Mouse (Mus musculus) urinary bladder, postnatal 36 days (tissue): Measurements from ENCODE around the gene Cyp2d11.

Experiments used
- DNase-seq, 2 experiments: peaks; one replicate each; pipeline ENCODE4 v3.0.0; 2022; ENCODE audit warnings: low spot score in 2 of 2, mixed read lengths in 1 of 2

Gene Cyp2d11

DNA sequence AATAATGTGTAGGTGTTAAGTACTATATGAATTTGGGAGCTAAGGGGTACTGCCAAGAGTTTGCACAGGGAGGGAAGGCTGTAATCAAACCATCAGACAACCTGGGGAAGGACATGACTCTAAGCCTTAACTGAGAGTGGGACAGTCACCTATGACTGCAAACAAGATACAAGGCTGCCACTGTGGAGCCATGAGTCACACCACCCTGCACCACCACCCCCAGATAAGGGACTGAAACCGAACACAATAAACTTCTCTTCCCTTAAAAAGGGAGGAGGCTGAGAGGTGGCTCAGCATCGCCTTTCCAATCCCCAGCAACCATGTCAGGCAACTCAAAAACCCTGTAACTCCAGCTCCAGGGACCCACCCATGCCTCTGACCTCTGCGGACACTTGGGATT lies 42.3 kb downstream of the Cyp2d11 start:
- no peak for DNase-seq

DNA sequence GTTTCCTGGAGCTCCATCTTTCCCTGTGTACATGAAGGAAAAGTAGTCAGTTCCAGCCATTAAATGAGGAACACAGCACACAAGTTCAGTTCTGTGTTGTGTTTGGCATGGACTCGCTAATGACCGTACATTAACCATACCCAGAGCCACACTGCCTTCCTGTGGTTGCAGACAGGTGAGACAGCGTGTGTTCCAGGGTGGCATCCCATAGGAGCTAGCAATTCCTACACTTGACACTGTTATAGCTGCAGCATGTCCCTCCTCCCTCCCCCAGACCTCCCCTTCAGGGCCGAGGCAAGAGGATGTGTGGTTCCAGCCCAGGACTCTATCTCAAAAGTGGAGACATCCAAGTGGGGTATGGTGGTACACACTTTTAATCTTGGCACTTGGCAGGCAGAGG lies 43.5 kb downstream of the Cyp2d11 start:
- no peak for DNase-seq

DNA sequence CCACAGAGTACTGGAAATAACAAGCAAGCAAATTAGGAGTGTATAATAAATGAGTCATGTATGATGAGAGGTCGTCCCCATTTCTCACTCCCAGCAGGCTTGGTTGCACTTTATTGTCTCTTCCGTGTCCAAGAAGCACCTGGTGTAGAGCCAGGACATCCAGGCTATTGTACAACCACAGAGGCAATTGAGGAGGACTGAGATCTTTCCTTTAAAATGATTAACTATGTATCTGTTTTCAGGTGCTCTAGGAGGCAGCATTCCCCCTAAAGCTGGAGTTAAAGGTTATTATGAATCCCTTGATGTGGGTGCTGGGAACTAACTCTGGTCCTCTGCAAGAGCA lies 44.9 kb downstream of the Cyp2d11 start:
- DNase-seq, result no peak

DNA sequence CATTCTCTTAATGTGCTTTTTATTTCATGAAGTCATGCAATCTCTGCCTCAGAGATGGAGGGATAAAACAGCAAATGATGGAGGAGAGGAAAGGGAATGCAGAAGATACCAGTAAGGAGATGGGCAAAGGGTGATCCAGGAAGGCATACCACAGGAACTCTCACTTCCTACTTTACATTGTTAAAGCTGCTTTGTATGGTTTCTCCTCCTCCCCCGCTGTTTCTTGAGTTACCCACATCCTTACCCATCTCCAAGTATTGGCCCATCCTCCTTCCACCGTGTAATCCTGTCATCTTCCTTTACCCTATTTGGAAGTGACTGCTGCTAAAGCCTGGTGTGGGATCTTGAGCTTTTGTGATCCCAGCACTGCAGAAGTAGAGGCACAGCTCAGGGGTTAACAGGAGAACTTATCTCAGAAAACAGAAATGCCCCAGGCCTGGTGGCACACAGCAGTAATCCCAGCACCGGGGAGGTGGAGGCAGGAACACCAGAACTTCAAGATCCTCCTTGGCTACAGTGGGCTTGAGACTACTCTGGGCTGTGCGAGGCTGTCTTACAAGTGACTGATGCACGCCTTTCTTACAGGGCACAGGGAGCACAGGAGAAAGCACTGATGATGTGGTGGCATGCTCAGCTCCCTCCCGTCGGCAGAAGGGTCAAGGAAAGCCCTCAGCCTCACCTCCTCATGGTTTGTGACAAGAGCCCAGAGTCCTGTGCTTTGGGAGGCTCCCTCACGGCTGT lies 45.4 kb downstream of the Cyp2d11 start:
- no peak for DNase-seq

DNA sequence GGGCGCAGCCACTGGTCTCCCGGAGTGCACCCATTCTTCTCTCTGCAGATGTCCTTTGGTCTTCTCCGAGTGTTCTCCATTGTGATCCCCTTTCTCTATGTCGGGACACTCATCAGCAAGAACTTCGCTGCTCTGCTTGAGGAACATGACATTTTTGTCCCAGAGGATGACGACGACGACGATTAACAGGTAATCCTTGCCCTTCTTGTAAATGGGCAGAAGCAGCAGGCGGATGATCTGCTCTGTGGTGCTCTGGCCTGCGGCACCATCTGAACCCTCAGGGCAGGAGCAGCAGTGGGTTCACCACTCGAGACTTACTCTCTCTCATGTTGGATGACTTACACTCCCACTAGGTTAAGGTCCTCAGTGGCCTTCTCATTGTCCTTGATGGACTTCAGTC lies 46.0 kb downstream of the Cyp2d11 start:
- no peak for DNase-seq

DNA sequence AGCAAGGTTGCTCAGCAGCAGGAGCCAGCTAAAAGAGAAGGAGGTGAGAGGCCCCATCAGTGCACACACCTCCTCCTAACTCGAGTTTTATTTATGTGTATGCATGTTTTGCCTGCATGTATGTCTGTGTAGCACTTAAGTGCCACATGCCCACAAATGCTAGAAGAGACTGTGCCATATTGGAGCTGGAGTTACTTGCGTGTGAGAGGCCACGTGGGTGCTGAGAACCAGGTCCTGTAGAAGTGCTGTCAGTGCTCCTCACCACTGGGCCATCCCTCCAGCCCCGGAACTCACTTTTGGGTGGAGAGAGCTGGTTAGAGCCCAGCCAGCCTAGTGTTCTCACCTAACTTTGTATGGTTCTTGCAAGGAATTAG lies 46.5 kb downstream of the Cyp2d11 start:
- DNase-seq, result no peak

DNA sequence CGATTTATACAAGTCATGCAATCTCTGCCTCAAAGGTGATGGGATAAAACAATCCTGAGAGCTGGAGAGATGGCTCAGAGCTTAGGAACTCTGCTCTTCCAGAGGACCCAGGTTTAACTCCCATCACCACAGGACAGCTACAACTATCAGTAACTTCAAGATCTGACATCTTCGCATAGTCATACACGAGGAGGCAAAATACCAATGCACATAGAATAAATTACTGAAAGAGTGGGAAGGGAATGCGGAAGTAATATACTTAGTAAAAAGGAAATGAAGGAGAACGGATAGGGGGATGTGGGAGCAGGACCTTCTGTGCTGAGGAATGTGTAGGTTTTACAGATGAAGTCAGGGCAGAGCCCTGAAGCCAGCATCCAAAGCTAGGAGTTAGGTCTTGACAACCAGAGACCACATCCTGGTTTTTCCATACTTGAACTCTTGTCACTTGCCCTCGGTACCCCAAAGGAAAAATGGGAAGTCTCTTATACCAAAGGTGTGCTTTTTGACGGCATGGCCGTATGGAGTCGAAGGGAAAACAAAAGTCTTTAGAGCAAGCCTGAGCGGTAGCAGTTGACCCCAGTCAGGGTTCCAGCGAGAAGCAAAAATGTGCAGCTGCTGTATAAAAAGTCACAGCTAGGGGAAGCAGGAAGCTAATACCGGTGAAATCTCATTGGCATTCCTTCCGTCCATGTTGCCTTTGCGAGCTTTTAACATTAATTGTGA lies 47.1 kb downstream of the Cyp2d11 start:
- no peak for DNase-seq

DNA sequence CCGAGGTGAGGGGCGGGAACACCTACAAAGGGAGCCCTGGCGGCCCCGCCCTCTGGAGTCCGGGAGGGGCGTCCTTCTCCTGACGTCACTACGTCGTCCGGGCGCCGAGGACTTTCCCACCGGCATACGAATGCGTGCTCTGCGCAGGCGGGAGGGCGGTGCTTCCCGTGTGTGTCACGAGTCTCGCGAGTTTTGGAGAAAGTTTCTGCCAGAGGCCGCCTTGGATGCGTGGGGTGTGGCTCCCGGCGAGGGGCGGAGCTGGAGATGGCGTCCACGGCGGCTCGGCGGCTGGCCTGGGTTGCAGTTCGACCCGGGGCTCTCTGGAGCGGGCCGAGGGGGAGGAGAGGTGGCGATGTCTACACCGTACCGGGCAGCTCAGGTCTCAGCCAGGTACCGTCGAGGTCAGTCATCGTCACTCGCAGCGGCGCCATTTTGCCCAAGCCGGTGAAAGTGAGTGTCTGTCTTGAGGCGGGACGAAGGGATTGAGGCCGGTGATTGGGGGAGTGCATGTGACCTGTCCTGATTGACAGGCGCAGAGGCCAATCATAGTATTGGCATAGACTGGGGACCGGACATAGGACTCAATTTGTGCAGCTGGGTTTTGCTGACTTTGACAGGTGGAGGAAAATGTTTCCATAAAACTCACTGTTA lies 47.9 kb downstream of the Cyp2d11 start:
- DNase-seq, result peak; percentile 95 to 98

DNA sequence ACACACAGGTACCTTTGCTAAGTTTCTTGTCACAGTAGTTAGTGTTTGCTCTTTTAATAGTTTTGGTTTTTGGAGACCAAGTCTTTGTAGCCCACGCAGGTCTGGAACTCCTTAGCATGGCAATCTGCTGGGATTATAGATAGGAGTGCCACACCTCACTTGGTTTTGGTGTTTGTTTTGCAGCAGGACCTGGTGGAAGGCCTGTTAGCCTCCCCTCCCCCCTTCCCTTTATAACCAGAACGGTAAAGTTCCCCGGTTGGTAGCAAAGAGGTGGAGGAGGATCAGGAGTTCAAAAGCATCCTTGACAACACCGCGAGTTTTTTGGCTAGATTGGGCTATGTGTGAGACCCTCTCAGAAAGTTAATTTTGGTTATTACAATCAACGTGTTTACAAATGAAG lies 48.9 kb downstream of the Cyp2d11 start:
- DNase-seq, result no peak

DNA sequence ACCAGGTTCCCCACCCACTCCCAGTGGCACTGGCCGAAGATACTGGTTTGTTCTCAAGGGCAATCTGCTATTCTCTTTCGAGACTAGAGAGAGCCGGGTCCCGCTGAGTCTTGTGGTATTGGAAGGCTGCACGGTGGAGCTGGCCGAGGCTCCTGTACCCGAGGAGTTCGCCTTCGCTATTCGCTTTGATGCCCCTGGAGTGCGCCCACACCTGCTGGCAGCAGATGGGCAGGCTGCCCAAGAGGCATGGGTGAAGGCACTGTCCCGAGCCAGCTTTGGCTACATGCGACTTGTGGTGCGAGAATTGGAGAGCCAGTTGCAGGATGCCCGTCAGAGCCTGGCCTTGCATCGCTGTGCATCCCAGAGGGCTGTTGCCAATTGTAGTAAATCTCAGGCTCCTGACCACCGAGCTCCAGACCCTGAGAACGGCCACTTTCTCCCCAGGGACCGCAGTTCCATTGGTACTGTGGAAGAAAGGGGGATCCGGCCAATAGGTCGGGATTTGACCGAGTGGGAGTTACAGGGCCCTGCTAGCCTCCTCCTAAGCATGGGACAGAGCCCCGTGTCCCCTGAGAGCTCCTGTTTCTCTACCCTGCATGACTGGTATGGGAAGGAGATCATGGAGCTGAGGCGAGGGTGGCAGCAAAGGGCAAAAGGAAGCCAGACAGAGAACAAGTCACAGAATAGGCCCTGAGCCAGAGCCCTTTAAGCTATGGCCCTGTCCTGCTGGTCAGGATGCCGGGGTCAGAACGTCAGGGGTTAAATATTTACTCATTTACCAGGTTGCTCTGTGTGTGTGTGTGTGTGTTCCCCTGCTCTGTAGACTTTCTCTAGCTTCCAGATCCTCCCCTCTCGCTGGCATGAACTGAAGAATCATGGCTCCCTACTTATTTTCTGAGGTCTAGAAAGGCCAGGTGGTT lies 50.2 kb downstream of the Cyp2d11 start:
- DNase-seq, result no peak

DNA sequence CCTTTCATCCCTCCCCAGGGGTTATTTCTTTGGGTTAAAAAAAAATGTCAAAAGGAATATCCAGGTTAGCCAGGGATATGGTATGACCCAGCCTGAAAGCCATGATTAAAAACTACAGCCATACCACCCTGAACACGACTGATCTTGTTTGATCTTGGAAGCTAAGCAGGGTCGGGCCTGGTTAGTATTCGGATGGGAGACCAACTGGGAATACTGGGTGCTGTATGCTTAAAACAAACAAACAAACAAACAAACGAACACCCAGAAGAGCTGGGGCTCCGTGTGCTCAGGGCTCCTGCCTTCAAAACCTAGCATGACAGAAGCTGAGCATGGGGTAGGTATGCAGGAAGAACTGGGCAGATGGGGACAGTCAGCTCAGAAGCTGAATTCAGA lies 51.3 kb downstream of the Cyp2d11 start:
- no peak for DNase-seq

DNA sequence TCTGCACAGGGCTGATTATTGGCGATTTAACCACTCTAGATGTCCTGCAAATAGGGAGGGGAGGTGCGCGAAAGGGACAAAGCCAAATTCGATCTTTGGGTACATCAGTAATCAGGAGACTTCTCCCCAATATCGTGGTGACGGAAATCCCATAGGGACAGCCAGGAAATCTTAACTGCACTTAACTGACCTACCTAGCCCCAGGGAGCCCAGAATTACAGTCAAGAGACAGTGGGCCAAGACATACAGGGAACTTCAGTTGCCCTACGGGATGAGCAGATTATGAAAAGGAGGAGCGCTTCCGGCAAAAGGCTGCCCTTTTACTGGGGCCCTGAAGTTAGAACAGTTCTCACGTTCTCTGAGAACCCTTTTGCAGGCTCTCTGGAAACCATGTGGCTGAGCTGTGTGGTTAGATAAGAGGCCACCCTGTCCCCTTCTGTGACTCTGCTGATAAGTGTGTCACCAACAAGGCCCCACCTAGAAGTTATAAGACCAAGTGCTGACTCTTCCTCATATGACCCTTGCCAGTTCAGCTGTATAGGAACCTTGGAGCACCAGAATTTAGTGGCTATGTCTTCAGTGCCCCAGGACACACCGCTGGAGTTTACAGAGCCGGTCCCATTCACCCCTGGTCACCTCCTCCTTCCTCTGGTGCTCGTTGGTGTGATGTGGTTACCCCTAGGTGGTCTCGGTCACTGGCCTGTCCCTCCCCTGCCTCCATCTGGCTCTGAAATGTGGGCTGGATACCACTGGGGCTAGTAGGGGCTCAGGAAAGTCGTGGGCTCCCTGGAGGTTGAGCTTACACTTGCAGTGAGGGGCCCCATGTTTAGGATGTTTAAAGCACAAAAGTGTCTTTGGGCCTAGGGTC lies 51.9 kb downstream of the Cyp2d11 start:
- DNase-seq, result no peak

DNA sequence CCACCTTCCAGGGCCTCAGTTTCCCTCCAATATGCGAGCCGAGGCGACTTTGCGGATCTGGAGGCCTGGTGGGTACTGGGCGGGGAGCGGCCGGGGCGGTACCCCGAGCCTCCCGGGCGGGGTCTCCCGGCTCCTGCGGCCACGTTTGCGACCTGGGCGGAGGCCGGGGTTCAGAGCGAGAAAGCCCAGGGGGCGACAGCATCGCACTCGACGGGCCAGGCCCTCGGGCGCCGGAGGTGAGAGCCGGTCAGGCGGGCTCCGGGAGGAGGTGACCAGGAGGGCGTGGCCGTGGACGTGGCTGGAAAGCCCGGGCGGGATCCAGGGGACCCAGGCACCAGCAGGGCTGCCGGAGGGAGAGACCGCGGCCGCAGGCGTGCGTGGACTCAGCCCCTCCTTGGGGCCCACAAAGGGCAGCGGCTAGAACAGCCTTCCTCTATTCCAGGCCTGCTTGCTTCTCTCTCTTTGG lies 52.8 kb downstream of the Cyp2d11 start:
- DNase-seq, result peak; percentile 35 to 61

DNA sequence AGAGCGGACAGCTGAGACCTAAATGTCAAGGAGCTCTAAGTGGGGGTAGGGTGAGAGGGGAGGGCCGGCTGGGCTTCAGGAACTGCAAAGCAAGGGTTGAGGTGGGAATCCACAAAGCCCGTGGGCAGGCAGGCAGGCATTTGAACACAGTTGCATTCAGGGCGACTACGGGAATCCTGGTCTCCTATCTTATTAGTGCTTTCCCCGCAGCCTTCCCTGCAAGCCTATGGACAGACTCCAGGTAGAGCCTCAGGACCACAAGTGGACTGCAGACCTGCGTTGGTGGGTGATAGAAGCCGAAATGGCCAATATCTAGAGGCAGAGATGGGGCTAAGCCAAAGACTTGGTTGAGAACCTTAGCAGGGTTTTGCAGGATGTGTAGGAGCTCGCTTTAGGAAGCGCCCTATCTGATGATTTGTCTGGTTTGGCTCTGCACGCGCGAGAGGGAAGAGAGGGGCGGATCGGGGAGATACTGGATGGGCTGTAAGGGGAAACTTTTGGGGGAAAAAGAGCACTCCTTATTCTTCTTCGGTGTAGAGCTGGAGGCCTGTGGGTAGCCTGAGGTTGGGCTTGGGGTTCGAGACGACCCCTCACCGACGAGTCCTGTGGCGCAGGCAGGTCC lies 53.3 kb downstream of the Cyp2d11 start:
- no peak for DNase-seq

DNA sequence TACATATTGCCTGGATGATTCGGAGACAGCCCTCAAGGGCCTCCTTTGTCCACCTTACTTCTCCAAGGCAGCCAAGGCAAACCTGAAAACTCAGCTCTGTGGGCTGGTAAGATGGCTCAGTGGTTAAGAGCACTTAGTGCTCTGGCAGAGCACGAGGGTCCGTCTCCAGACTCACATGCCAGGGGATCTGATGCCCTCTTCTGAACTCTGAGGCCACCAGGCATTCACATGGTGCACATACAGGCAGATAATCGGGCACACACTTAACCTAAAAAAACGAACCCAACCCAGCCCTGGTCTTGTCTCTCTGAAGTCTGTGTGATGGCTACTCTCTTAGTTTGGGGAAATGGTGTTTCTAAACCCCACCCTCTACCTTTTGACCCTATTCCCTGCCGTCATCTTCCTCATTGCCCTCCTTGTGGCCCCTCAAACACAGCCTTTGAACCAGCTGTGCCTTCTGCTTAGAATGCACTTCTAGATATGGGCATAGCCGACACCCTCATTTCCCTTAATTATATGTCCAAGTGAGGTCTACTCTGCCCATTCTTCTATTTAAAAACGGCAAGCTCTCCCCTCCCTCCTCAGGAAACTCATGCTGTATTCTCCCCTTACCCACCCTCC lies 54.1 kb downstream of the Cyp2d11 start:
- DNase-seq, result no peak
